Mouse (Mus musculus) bone marrow, adult 2 months (tissue): ENCODE data around the gene Pln. TPM values are rescaled to one million over a fixed set of nuclear protein-coding genes. Genes with fewer than 3 reads are reported as not detected.

Experiments used
- H3K27ac ChIP-seq: fragments of 200-500 bp; 2 replicates; pipeline ENCODE4 v1.5.1; 2012; ENCODE audit warnings: low read depth, mild to moderate bottlenecking, control low read depth, inconsistent platforms, low read length; ENCODE audit not compliant: control insufficient read depth, poor library complexity, insufficient read depth
- H3K4me1 ChIP-seq: fragments of 200-500 bp; 2 replicates; pipeline ENCODE4 v1.6.1; 2011; ENCODE audit warnings: low read length; ENCODE audit not compliant: control insufficient read depth, insufficient read depth
- H3K4me3 ChIP-seq: fragments of 200-500 bp; replicated peaks from 2 replicates; pipeline ENCODE3; 2011; ENCODE audit warnings: mild to moderate bottlenecking, low read depth, low read length, control low read depth; ENCODE audit not compliant: control insufficient read depth
- CTCF ChIP-seq: fragments of 200-500 bp; IDR thresholded peaks from 2 replicates; pipeline ENCODE4 v1.5.1; 2011; ENCODE audit warnings: low read length, control low read depth; ENCODE audit not compliant: control insufficient read depth, insufficient read depth
- POLR2A ChIP-seq: fragments of 200-500 bp; IDR thresholded peaks from 2 replicates; pipeline ENCODE4 v1.6.1; 2011; ENCODE audit warnings: low read depth, mild to moderate bottlenecking, control low read depth, low read length, borderline replicate concordance; ENCODE audit not compliant: control insufficient read depth
- WGBS: fragments of 180-500 bp; shearing (Covaris S2); methylation state at CpG from one replicate; pipeline ENCODE4 v1.1.7; 2018; 5-methylcytosine and 5-hydroxymethylcytosine counted together
- polyA plus RNA-seq: library from polyadenylated mRNA; stranded (reverse); fragments of >200 nt; gene quantifications from 2 replicates; pipeline ENCODE4 v1.2.4, GENCODE M21; 2011; ENCODE audit warnings: low replicate concordance; ENCODE audit not compliant: missing spikeins, insufficient read depth, insufficient read length

The Pln gene
- polyA plus RNA-seq, 1 experiment = 1.1 TPM

DNA sequence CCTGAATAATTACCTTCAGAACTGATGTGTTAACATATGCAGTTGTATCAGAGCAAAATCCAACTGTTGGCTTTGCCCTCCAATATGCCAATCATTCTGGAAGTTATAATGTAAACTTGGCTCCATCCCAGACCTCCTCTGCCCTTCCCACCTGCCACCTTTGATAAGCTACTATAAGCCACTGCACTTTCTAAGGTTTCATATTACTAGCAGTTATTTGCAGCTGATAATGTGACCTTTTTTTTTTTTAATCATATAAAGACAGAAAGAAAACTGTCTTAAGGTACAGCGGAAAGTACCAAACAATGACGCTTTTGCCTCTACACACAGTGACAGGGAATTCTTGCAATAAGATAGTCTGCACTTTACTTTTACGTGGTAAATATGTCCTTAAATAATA is 1.5 kb upstream of the Pln start:
- 64% methylated on average over 3 of the region's 3 CpGs for WGBS
- Histone ChIP-seq H3K27ac (no peak overlapping the region), H3K4me3 (no peak overlapping the region), H3K4me1 (no peaks in the 10 kb centered on the region; the same call in 1 of the 2 replicates)
- TF ChIP-seq POLR2A = no peak
- TF ChIP-seq CTCF = no peak

- Histone ChIP-seq H3K4me1 (no peaks in the 10 kb centered on the region; the same call in 1 of the 2 replicates), H3K27ac (no peak overlapping the region), H3K4me3 (no peak overlapping the region)
- WGBS = 80% methylated on average over 2 of the region's 2 CpGs
- no peak for TF ChIP-seq POLR2A
- no peak for TF ChIP-seq CTCF
Measured at GRCm38 (mm10) chr10:53339045-53339444, 1.6 kb downstream of the Pln start.

GRCm38 (mm10) chr10:53341288-53341965 is 4.0 kb downstream of the Pln start:
- H3K27ac ChIP-seq = no peak overlapping the region
- no peaks in the 10 kb centered on the region; the same call in 1 of the 2 replicates for H3K4me1 ChIP-seq
- WGBS = 76% methylated on average over 7 of the region's 7 CpGs
- no peak overlapping the region for H3K4me3 ChIP-seq
- TF ChIP-seq CTCF (peak; percentile 34; the same call in 1 of the 2 replicates), POLR2A (no peak)

- no peak overlapping the region for H3K4me3 ChIP-seq
- 68% methylated on average over 9 of the region's 9 CpGs for WGBS
- no peak overlapping the region for H3K27ac ChIP-seq
- no peak for TF ChIP-seq CTCF
- no peak for TF ChIP-seq POLR2A
- no peaks in the 10 kb centered on the region for H3K4me1 ChIP-seq
Measured at GRCm38 (mm10) chr10:53342166-53342728, 4.8 kb downstream of the Pln start.

DNA sequence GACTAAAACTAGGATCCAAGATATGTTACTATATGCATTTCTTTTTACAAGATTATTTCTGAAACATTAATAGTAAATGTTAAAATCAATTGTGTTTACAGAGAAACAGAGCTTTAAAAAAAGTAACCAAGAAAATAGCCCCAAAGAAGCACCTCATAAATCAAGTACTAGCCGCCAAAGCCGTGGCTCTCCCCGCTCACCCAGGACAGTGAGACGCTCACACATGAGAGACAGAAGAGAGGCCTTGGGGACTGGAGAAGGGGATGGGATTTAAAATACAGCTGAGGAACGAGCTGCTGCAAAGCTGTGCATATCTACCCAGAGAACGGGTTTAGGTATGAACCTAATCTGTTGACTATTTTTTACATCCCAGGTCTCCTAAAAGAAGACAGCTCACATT is 5.9 kb downstream of the Pln start:
- H3K4me1 ChIP-seq = no peaks in the 10 kb centered on the region
- TF ChIP-seq CTCF (no peak), POLR2A (no peak)
- 79% methylated on average over 6 of the region's 6 CpGs for WGBS
- H3K27ac ChIP-seq = no peak overlapping the region
- no peak overlapping the region for H3K4me3 ChIP-seq

DNA sequence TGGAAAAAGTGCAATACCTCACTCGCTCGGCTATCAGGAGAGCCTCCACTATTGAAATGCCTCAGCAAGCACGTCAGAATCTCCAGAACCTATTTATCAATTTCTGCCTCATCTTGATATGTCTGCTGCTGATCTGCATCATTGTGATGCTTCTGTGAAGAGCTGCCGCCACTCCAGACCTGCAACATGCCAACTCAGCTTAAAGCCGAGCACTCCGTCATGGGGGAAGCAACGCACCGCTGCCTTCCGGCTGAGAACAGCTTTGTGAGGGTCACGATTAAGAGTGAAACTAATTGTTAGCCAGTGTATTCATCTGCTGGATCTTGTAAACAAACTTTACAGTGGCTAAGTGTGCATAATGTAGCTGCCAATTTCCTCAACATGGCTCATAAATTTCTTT is 6.4 kb downstream of the Pln start:
- H3K4me1 ChIP-seq = no peaks in the 10 kb centered on the region
- no peak overlapping the region for H3K27ac ChIP-seq
- no peak overlapping the region for H3K4me3 ChIP-seq
- WGBS = 85% methylated on average over 10 of the region's 10 CpGs
- TF ChIP-seq CTCF (no peak), POLR2A (no peak)

DNA sequence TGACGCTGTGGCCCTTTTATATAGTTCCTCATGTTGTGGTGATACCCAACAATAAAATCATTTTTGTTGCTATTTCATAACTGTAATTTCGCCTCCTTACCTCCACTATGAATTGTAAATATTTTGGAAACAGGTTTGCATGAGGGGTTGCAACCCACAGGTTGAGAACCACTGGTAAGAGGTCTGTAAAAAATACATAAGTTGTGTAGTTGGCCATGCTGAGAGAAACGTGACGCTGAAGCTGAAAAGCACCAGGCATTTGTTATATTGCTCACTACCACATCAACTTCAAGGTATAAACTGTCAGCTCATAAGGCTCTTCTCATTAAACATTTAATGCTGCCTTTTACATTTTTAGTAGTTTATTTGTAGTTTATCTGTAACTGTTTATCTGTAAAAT is 8.0 kb downstream of the Pln start:
- WGBS = 75% methylated on average over 4 of the region's 4 CpGs
- no peak for TF ChIP-seq CTCF
- no peak for TF ChIP-seq POLR2A
- no peak overlapping the region for H3K27ac ChIP-seq
- H3K4me1 ChIP-seq = no peaks in the 10 kb centered on the region
- no peak overlapping the region for H3K4me3 ChIP-seq

- Histone ChIP-seq H3K4me3 (no peak overlapping the region), H3K27ac (no peak overlapping the region), H3K4me1 (no peaks in the 10 kb centered on the region)
- WGBS = 54% methylated on average over 3 of the region's 3 CpGs
- TF ChIP-seq CTCF (no peak), POLR2A (no peak)
Measured at GRCm38 (mm10) chr10:53346506-53346905, 9.0 kb downstream of the Pln start.
